Mouse (Mus musculus) CD4-positive helper T cell, adult 2 months (primary cell): ENCODE results near the gene Pik3c2b.

Source experiments
- DNase-seq: peaks from one replicate; pipeline ENCODE4 v3.0.0-alpha.2; 2012; ENCODE audit warnings: low read depth, missing footprints, low spot score

Pik3c2b gene

DNA sequence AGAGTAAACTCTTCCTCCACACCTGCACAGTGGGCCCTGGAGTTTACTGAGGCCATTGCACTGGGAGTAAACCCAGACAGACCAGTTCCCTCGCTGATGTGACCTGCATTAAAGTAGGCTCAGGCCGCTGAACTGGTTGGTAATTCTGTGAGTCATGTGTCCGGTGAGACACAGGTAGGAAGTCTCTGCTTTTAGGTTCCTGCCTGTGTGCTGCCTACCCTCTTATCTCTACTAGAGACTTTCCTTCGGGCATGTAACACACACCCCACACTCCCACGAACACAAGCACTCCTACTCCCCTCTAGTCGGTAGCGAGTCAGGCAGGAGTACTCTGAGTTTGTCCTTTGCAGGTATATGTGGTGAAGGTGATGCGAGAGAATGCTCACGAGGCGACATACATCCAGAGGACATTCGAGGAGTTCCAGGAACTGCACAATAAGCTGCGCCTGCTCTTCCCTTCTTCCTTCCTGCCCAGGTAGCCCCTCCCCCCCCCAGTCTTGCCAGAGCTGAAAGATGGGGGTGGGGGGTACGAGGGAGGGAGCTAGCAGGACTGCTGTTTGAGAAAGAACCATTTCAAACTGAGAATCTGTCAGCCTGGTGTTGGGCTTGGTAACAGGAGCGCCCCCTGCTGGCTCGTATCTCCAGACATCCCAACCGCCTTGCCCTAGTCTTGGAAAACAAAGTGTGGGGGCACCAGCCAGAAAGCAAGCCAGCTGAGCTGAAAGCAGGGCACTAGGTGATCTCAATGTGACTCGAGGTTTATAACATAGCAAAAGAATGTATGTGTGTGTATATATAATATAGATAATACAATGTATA is 55.7 kb downstream of the Pik3c2b start:
- peak; percentile 68 for DNase-seq

DNA sequence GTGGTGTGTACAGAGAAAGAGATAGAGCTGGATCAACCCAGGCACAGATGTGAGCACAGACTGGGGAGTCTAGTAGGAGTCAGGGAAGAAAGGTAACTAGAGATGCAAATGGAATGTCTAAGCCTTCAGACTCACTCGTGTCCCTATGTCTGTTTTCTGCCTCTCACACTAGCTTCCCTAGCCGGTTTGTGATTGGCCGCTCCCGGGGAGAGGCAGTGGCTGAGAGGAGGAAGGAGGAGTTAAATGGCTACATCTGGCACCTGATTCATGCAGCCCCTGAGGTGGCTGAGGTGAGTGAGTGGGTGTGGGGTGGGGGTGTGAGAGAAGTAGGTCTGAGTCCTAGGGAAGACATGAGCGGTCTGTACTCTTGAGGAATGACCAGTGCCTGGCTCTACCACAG is 56.6 kb downstream of the Pik3c2b start:
- DNase-seq: no peak

DNA sequence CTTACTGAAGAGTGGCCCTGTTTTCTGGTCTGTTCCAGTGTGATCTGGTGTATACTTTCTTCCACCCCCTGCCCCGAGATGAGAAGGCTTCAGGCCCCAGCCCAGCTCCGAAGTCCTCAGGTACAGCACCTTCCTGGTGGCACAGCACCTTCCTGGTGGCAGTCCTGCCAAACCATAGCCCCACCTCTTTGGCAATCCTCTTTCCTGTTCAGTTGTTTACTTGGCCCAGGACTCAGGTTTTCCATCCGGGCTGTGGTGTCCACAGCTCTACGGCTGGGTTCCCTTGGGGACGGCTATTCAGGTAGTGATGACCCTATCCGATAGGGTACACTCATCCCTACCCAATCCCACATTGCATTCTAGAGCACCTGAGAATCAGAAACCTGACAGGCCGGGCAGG is 57.8 kb downstream of the Pik3c2b start:
- no peak for DNase-seq

DNA sequence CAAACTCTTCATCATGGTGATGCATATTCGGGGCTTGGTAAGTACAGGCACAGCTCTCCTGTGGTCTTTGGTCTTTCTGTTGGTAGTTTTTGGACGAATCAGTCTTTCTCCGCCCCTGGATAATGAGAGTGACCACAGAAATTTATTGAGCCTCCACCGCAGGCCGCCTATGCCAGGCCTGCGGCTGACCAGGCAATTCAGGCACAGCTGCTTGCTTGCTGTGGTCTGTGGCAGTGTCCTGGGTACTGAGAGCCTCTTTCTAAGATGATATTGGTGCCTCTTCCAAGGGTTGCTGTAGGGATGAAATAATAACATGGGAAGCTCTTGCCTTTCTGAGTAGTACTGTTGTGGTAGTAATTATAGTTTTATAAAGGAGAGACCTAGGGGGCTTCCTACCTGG is 58.4 kb downstream of the Pik3c2b start:
- DNase-seq: no peak

DNA sequence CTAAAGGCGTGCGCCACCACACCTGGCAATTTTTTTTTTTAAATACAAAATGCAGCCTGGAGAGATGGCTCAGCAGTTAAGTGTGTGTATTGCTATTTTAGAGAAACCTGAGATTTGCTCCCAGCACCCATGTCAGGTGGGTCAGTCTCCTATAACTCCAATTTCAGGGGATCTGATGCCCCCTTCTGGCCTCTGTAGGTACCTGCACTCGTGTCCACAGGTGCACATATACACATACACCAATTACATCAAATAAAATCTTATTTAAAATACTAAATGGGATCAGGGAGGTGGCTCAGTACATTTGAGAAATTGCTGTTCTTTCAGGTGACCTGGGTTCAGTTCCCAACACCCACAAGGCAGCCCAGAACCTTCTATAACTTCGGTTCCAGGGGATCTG is 70.6 kb downstream of the Pik3c2b start:
- no peak for DNase-seq

DNA sequence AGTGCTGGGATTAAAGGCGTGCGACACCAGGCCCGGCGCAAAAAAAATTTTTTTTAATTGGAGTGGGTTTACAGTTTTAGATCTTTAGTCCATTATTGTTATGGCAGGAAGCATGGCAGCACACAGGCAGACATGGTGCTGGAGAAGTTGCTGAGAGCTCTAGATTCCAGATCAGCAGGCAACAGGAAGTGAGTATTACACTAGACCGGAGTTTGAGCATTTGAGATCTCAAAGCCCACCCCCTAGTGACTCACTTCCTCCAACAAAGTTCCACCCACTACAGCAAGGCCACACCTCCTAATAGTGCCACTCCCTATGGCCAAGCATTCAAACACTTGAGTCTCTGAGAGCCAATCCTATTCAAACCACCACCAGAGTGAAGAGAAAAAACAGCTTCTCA is 72.7 kb downstream of the Pik3c2b start:
- DNase-seq: no peak

DNA sequence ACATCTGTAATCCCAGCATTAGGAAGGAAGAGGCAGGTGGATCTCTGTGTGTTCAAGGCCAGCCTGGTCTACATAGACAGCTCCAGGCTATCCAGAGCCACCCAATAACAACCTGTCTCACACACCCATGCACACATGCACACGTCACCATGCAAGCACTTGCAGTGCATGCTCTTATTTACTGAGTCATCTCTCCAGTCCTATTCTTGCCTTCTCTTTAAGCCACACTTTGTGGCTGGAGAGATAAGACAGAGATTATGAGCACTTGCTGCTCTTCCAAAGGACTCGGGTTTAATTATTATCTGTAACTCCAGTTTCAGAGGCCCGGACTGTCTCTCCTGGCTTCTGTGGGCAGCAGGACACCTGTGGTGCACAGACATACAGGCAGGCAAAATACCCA is 73.4 kb downstream of the Pik3c2b start:
- no peak for DNase-seq

DNA sequence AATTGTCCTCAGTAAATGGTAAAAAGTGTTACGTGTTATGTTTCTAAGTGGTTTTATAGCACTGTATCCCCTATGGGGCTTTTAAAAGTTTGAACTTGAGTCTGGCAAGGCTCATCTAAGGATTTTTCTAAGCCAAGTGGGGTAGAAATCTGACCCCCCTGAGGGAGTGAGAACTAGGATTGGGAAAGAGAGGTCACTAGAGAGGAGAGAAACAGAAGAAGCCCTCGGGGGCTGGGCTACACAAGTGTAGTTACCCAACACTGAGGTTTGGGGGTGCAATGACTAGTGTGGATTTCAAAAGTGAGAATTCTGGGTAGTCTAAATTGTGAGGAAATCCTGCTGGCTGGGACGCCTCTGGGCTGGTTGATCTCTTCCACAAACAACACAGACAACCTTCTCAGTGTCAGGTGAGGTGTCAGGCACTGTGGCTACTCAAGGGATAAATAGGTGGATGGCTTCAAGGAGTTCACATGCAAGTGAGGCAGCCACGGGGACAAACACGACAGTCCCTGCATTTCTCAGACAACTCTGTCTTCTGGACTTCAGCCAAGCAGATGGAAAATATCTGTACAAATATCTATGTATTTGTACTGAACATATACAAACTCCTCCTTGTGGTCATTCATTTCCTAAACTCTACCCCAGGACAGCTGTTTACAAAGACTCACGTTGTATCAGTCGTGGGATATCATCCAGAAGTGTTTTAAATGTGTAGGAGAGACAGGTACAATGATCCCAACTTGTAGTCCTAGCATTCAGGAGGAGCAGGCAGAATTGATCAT is 74.7 kb downstream of the Pik3c2b start:
- DNase-seq: no peak

DNA sequence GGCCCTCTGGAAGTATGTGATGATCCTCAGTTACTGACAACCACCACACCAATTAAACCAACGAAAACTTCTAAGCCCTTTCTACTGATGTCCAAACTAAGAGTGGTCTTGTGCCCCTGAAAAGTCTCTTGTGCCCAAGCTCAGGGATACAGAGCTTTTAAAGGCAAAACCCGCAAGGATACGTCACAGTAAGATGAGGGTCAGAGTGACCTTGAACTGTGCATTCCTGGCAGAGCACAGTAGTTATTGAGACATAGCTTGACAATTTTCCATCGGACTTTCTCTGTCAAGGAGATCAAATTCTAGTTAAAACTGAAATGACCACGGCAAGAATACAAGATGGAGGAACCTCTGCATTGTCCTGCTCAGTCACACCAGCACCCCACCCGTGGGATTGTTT is 75.8 kb downstream of the Pik3c2b start:
- DNase-seq: no peak

DNA sequence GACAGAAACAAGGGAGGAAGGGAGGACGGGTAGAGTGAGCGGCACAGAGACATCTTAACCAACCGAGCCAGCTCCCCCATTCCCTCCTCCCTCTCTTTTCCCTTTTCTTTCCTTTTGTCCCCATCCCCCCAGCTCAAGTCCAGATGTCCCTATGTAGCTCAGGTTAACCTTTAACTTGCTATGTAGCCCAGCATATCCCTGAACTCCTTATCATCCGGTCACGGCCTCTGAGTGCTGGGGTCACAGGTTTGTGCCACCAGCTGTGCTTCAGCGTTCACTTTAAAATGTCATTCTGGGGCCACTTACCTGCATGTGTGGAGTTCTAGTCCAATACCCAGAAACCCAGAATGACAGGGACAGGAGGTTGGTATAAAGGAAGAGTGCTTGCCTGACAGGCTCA is 78.7 kb downstream of the Pik3c2b start:
- DNase-seq: no peak

DNA sequence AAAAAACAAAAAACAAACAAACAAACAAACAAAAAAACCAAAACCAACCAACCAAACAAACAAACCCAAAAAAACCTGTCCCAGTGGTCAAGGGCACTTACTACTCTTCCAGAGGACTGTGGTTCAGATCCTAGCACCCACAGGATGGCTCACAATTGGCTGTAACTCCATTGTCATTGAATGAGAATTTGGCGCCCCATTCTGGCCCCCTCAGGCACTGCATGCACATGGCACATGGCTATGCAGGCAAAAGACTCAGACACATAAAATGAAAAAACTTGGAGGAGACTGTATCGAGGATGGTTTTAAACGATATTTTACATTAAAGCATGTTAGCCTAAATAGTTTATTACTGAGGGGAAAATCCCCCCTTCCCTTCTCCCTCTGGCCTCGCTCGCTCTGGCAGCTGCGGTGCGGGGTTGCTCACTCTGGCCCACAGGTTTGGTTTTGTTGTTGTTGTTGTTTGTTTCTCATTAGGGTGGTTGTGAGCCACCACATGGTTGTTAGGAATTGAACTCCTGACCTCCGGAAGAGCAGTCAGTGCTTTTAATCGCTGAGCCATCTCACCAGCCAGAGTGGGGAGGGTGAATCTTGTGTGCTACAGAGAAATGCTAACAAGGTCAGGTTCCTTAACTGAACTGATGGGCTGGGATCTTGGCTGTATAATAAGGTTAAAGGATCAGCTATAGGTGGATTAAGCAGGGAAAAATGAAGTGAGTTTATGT is 80.3 kb downstream of the Pik3c2b start:
- no peak for DNase-seq

DNA sequence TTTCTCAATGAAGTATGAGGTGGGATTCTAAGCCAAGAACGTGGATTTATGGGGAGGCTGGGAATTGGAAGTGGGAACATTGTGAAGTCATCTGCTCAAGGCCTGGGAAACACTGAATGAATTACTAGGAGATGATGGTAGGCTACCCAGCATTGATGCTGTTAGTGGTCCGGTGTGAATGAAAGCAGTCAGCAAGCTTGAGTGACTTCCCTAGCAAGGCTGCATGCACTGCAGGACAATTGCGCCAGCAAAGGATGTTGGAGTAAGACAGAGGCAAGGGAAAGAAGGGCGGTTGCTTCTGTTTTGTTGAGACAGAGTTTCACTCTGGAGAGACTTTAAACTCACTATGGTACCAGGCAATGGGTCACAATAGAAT is 80.9 kb downstream of the Pik3c2b start:
- DNase-seq: no peak

DNA sequence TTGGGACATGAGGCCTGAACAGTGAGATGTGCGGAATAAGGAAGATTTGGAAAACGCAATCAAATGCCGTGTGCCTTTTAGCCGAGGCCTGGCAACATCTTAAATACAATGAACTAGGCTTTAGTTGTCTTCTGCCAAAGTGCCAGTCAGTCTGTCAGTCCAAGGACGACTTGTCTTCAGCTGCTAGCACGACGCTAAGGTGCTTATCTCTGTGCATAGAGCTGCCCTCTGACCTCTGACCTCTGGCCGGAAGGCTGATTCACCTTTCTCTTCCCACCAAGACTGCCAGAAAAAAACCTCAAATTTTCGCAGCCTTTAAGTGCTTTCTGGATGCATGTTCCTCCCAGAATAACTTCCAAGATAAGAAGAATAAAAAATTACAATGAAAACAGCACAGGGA is 81.9 kb downstream of the Pik3c2b start:
- DNase-seq: no peak

DNA sequence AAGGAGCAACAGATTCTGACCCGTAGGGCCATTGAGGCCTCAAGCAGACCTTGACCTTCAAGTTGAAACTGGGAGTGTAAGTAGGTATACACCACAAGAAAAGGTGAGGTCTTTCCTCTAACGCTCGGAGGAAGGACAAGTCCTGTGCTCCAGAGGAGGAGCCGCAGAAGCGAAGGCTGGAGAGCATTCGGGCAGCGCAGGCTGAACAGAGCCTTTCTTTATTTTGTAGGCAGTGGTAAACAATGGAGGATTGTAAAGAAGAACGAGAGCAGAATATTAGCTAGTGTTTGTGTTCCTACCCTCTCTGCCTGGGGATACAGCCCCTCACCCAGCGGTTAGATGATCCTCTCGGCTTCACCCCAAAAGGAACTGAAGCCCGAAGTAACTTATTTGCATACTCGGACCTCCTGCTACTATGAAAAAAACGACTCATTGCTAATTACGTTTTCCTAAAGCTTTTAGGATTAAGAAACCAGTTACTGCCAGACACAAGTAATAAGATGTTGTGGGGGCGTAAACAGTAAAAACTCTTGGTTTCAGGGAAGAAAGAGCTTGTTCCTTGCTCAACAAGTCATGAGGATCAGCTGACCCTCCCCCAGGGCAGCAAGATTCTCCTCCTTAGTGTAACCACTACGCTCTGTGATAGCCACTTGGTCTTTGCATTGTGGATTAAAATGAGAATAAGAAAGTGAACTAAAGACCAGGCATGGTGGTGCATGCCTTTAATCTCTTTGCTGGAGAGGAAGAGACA is 84.2 kb downstream of the Pik3c2b start:
- peak; percentile 21 for DNase-seq

DNA sequence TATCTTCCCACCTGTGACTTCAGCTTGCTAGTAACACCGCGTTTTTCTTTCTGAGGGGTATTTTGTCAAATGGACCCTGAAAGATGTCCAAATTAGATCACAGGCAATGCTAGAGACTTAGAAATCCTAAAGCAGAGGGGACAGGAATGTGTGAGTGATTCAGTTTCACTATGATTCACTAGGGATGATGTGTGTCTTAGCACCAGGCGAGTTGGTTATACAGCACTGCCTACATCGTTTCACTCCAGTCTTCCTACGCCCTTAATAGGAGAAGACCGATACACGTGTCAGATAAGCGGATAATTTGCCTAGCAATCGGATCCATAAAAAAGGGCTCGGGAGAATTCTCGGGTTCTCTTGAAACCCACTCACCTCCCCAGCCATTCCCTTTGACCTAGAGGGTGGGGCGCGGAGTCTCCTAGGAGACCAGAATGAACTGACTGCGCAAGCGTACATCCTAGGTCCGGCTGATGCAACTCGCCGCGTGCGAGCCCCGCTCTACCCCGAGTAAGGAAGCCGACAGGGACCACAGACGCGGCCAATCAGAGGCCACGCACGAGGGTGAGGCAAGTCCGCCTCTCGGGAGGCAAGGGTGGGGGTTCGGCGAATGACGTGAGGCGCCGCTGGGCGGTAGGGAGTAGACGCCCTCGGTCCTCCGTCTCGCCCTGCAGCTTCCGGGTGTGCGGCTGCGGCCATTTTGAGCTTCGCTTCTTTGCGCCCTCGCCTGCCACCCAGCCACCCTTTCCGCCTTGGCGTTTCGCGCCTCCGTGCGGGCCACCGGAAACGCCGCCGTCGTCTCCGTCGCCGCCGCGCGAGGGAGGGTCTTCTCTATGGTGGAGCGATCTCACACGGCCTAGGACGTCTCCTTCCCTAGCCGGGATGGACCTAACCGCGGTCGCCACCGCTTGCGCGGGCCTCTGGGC is 85.4 kb downstream of the Pik3c2b start, which contains the start of gene Ppp1r15b:
Gene Ppp1r15b, plus strand, starts transcription at position 506 of the 923 bp plus-strand sequence.
- peak; percentile 99 for DNase-seq

DNA sequence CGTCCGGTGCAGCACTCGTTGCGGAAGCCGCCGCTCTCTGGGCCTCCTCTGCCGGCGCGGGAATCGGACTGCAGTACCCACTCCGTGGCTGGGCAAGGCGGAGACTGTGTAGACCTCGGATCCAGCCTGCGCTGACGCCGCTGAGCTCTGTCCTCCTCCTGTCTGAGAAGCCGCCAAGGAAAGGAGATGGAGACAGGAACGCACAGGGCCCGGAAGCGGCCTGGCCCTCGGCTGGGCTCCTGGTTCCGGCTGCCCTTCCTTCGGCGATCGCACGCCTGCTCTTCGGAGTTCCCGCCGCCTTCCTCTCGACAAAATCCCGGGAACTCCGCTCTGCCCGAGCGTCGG is 86.1 kb downstream of the Pik3c2b start:
- DNase-seq: no peak

DNA sequence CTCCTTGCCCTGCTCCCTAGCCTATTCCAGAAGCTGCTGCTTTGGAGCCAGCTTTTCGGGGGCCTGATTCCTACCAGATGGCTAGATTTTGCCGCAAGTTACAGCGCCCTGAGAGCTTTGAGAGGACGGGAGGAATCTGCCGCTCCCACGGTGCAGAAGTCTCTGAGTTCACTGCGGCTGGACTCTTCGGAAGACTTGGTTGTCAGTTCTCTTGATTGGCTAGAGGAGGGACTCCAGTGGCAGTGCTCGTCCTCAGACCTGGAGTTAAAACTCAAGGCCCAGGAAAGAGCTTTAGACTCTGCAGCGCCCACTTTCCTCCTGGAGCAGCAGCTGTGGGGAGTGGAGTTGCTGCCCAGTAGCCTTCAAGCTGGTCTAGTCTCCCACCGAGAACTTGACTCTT is 86.5 kb downstream of the Pik3c2b start:
- peak; percentile 47 for DNase-seq

DNA sequence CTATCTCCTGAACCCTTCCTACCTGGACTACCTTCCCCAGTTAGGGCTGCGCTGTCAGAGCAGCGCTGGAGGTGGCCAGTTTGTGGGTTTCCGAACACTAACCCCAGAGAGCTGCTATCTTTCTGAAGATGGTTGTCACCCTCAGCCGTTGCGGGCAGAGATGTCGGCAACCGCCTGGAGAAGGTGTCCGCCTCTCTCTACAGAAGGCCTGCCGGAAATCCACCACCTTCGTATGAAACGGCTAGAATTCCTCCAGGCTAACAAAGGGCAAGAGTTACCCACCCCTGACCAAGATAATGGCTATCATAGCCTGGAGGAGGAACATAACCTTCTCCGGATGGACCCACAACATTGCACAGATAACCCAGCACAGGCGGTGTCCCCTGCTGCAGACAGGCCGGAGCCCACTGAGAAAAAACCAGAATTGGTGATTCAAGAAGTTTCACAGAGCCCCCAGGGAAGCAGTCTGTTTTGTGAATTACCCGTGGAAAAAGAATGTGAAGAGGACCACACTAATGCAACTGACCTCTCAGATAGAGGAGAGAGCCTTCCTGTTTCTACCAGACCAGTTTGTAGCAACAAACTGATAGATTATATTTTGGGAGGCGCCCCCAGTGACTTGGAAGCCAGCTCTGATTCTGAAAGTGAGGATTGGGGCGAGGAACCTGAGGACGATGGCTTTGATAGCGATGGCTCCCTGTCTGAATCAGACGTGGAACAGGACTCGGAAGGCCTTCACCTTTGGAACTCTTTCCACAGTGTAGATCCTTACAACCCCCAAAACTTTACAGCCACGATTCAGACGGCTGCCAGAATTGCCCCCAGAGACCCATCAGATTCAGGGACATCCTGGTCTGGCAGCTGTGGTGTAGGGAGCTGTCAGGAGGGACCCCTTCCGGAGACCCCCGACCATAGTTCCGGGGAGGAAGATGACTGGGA is 87.2 kb downstream of the Pik3c2b start:
- peak; percentile 54 for DNase-seq

DNA sequence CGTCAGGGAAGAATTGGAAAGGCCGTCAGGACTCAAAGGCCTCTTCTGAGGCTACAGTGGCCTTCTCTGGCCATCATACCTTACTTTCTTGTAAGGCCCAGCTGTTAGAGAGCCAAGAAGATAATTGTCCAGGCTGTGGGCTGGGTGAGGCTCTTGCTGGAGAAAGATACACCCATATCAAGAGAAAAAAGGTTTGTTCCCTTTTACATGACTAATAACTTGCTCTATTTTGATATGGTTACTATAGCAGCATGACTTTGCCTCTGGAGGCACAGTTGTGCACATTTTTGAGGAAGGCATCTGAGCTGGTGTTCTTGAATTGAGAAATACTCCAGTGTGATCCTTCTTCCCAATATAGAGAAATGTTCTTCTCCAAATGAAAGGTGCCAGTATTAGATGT is 88.0 kb downstream of the Pik3c2b start:
- peak; percentile 36 for DNase-seq

DNA sequence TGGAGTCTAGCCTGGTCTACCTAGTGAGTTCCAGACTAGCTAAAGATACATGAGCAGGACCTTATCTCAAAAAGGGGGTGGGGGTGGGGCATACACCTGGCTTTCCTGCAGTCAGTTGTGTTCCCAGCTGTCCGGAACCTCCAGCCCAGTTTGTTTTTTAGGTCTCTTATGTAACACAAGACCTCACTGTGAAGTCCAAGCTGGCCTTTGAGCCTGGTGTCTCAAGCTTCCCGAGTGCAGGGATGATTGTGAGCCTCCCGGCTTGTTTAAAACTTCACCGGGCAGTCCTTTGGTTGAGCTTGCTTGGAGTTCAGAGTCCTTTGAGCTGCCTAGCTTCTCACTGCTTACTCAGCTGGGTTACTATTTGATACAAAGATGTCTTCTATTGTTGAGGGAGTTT is 88.6 kb downstream of the Pik3c2b start:
- DNase-seq: peak; percentile 25
